Mouse (Mus musculus): ENCODE results near the gene Slc8b1.

Slc8b1 gene

GRCm38 (mm10) chr5:120516221-120516984 is 5.4 kb downstream of the Slc8b1 start:
- in situ Hi-C loops (cut with MboI; ENCODE audit: unreplicated experiment in 2 of 2), result no loop called here

DNA sequence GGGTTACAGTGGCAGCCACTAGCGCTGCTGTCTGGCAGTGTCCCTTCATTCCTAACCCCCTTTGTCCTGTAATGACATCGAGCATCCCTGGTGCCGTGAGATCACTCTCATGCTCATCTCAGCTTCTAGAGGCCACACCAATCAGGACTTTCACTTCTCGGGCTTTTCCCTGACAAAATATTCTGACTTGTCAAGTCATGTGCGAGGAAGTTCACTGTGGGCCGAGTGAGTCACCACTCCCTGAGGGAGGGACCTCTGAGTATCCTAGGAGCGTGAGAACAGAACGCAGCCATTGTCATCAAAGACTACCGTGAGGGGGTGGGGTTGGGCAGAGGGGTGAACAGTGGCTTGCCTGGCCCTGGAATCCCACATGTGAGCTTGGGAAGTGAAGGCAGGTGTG is 6.6 kb downstream of the Slc8b1 start:
- in situ Hi-C loops (cut with MboI; ENCODE audit: unreplicated experiment in 2 of 2), result no loop called here

GRCm38 (mm10) chr5:120522649-120523048 is 11.7 kb downstream of the Slc8b1 start:
- in situ Hi-C loops (cut with MboI; ENCODE audit: unreplicated experiment in 2 of 2), result no loop called here

- in situ Hi-C loops (cut with MboI; ENCODE audit: unreplicated experiment in 2 of 2), result loop anchor here (5.0 kb wide), 2 partner anchors 53 to 63 kb away; partner anchors contain the start of genes Iqcd (in 1 of the 2) and Tpcn1 (in 1 of the 2)
Observed at GRCm38 (mm10) chr5:120524736-120525135, 13.8 kb downstream of the Slc8b1 start.

DNA sequence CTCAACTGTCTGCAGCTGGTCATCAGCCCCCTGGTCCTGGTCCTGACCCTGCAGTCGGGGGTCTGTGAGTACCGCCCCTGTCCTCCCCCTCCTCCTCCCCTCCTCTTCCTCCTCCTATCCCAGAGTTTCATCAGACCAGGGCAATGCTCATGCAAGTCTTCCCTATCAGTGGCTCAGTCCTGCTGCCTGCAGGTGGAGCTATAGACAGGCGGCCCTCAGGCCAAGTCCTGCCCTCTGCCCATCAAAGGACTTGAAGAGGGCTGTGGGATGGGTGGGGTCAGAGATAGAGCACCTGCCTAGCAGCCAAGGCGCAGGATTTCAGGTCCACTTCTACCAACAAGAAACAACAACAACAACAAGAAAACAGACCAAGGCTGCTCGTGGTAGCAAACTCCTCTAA is 14.8 kb downstream of the Slc8b1 start:
- in situ Hi-C loops (cut with MboI; ENCODE audit: unreplicated experiment in 2 of 2), result loop anchor here (5.0 kb wide), 2 partner anchors 52 to 62 kb away; partner anchors contain the start of genes Iqcd (in 1 of the 2) and Tpcn1 (in 1 of the 2)

DNA sequence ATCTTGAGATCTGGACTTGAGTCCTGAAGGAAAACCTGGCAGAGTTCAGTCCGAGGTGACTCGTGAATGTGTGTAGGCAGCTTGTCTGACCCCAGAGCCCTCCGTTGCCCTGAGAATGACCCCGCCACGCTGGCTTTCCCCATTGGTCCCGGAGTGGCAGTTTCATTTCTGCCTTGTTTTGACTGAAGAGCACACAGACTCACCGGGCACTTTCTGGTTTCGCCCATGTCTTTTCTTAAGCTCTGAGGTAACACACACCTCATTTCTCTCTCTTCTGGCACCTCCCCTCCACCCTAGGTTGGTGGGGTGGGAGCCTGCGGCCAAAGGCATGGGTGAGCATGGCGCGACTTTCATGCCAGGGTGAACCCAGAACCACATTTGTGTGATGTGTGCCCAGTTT is 15.3 kb downstream of the Slc8b1 start:
- in situ Hi-C loops (cut with MboI; ENCODE audit: unreplicated experiment in 2 of 2), result loop anchor here (5.0 kb wide), 2 partner anchors 51 to 61 kb away; partner anchors contain the start of genes Iqcd (in 1 of the 2) and Tpcn1 (in 1 of the 2)

DNA sequence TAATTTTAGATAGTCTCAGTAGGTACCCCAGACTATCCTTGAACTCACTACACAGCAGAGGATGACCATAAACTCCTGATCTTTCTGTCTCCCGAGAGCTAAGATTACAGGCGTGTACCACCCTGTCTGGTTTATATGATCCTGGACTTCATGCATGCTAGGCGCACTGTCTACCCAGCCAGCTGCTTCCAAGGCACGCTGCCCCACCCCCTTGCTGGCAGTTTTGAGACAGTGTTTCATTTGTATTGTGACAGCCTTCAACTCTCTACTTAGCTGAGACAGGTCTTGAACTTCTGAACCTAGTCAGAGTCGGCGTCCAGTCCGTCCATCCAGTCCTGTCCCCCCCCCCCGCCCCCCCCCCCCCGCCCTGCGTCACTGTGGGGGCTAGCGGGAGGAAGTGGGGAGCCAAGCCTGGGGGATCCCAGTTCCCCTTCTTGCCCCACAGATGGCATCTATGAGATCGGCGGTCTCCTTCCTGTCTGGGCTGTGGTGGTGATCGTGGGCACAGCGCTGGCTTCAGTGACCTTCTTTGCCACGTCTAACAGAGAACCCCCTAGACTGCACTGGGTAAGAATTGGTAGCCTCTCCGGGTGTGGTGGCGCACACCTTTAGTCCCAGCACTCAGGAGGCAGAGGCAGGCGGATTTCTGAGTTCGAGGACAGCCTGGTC is 16.5 kb downstream of the Slc8b1 start:
- in situ Hi-C loops (cut with MboI; ENCODE audit: unreplicated experiment in 2 of 2), result loop anchor here (5.0 kb wide), 2 partner anchors 50 to 60 kb away; partner anchors contain the start of genes Iqcd (in 1 of the 2) and Tpcn1 (in 1 of the 2)

GRCm38 (mm10) chr5:120531631-120532030 is 20.7 kb downstream of the Slc8b1 start:
- in situ Hi-C loops (cut with MboI; ENCODE audit: unreplicated experiment in 2 of 2), result no loop called here

GRCm38 (mm10) chr5:120534071-120534685 is 23.2 kb downstream of the Slc8b1 start:
- in situ Hi-C loops (cut with MboI; ENCODE audit: unreplicated experiment in 2 of 2), result no loop called here

DNA sequence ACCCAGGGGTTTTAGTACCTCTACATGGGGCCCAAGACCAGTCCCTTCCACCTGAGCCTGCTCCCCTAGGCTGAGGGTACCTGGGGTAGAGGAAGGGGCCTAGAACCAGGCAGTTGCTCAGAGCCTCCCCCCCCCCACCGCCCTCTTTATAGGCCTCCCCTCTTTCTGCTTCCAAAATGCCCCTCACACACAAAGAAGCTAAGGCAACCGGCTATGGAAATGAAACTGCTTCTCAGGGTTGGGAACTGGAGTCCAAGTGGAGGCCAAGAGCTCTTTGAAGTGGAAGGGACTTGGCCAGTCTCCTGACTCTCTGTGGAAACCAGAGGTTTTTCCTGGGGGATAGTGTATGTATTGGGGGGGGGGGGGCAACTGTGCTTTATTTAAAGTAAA is 23.7 kb downstream of the Slc8b1 start:
- in situ Hi-C loops (cut with MboI; ENCODE audit: unreplicated experiment in 2 of 2), result no loop called here

GRCm38 (mm10) chr5:120536046-120536445 is 25.1 kb downstream of the Slc8b1 start:
- in situ Hi-C loops (cut with MboI; ENCODE audit: unreplicated experiment in 2 of 2), result no loop called here

- in situ Hi-C loops (cut with MboI; ENCODE audit: unreplicated experiment in 2 of 2), result no loop called here
Observed at GRCm38 (mm10) chr5:120536632-120537031, 25.7 kb downstream of the Slc8b1 start.

DNA sequence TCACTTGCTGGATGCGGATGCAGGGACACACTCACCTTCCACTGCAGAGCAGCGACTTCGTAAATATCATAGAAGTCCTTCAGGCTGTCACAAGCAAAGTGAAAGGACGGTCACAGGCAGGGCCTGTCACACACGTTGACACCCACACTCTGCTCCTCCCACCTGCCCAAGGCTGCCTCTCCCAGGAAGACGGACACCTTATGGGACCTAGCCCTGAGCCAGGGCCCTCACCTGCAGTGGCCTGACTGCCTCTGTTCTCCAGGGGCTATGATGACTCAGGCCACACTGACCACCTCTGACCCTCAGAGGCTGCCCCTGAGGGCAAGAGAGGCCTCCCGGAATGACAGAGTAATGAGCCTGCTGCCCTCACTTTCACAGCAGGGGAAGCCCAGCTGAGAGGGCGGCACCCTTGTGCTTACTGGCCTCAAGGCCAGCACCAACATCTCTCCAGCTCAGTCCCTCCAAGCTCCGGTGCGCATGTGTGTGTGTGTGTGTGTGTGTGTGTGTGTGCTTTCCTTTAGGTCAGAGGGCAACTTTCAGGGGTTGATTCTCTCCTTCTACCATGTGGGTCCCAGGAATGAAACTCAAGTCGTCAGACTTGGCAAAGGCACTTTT is 37.4 kb downstream of the Slc8b1 start:
- in situ Hi-C loops (cut with MboI; ENCODE audit: unreplicated experiment in 2 of 2), result no loop called here

DNA sequence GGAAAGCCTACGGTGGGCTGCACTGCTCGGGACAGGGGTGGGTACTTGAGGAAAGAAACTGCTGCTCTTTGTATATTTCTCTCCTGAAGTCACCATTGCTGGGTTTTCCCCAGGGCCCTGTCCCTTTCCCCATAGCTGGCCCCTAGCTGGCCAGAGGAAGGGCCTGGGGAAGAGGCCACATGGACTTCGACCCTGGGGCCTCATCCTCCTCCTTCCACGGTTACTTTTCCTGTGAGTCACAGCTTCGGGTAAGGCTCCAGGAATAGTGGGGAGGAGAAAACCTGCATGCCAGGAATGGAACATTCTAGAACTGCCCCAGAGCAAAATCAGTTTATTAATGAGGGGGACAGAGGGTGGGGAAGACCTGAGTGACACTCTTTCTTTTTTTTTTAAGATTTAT is 39.2 kb downstream of the Slc8b1 start:
- in situ Hi-C loops (cut with MboI; ENCODE audit: unreplicated experiment in 2 of 2), result no loop called here

DNA sequence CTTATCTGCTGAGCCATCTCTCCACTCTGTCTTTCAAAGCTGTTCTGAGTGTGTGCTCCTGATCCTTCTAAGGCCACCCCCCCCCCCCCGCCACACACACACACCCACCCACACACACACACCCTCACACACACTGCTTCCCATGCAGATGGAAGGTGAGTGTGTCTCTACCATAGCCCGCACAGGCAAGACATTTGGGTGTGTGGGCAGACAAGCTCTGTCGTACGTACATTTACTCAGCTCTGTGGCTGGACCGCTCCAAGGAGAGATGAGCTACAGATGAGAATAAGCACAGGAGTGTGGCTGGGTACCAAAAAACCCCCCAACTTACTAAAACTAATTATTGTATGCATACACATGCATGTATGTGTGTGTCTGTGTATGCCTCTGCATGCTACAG is 39.7 kb downstream of the Slc8b1 start:
- in situ Hi-C loops (cut with MboI; ENCODE audit: unreplicated experiment in 2 of 2), result no loop called here

GRCm38 (mm10) chr5:120555871-120556270 is 44.9 kb downstream of the Slc8b1 start:
- in situ Hi-C loops (cut with MboI; ENCODE audit: unreplicated experiment in 2 of 2), result no loop called here

GRCm38 (mm10) chr5:120558041-120558440 is 47.1 kb downstream of the Slc8b1 start:
- in situ Hi-C loops (cut with MboI; ENCODE audit: unreplicated experiment in 2 of 2), result no loop called here

GRCm38 (mm10) chr5:120558762-120559161 is 47.8 kb downstream of the Slc8b1 start:
- in situ Hi-C loops (cut with MboI; ENCODE audit: unreplicated experiment in 2 of 2), result no loop called here

DNA sequence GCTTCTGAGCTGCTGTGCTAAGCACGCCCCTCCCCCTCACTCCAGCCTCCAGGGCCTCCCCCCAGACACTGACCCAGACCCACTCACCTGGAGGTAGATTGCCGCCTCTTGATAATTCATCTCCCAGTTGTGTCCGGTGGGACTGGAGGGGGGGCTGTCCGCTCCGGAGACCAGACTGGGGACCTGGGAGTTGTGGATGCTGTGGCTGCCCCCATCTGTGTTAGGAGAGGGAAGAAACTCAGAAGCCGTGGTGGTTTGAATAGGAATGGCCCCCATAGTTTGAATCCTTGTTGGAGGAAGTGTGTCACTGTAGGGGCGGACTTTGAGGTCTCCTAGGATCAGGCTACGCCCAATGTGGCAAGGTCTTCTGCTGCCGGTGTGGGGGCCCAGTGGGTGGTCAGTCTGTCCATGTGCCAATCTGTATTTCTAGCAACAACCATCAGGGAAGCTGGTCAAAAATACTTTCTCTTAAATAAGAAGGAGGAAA is 49.2 kb downstream of the Slc8b1 start:
- in situ Hi-C loops (cut with MboI; ENCODE audit: unreplicated experiment in 2 of 2), result no loop called here

DNA sequence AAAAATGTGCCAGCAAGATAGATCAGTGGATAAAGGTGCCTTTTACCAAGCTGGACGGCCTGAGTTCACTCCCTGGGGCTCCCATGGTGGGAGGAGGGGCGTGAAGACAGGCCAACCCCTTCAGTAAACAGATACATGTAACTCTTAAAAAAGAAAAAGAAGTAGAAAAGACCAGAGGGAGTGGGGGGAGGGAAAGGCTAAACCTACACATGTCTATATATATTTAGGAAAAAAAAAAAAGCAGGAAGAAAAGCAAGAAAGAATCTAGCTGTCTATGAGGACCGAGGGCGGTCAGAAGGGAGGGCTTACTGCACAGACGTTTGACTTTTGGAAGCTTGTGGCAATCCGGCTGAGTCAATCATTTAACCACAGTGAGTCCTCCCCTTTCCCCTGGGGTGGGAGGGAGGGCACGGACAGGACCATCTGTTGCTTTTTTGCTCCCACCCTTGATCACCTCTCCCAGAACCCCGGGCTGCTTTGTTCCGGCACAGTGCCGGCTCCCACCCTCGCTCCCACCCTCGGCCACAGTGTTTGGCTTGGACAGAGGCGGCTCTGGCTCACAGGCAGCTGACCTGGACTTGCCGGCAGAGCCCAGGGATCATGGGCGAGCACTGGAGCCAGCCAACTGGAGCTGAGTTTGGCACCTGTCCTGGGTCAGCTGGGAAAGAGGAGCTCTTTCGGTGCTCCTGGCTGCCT is 49.8 kb downstream of the Slc8b1 start:
- in situ Hi-C loops (cut with MboI; ENCODE audit: unreplicated experiment in 2 of 2), result no loop called here

Measured in v-Abl transformed pro-B cells (cell line).